Mouse (Mus musculus) hindbrain, embryonic 12.5 days (tissue): ENCODE measurements around the gene Clec11a. TPM values are rescaled to one million over a fixed set of nuclear protein-coding genes. Genes with fewer than 3 reads are reported as not detected.

Experiments
- polyA plus RNA-seq: library from polyadenylated mRNA; unstranded; fragments of >200 nt; fragmentation: Nextera tagmentation; extraction: Ambion mirVana; gene quantifications from 2 replicates; pipeline ENCODE4 v1.2.1, GENCODE M21; 2016

Clec11a gene
- polyA plus RNA-seq, 1 experiment from 2014 or later = 2.9 TPM

Other genes starting within 250 kb of the Clec11a start
- gene Klk1b21, start 204.6 kb downstream of the Clec11a start, polyA plus RNA-seq = not detected in 2 replicates
- not detected in 2 replicates for gene Klk1b22, start 194.2 kb downstream of the Clec11a start, polyA plus RNA-seq
- gene Klk1b16, start 170.1 kb downstream of the Clec11a start, polyA plus RNA-seq = not detected in 2 replicates
- not detected in 2 replicates for gene Klk1b24, start 118.7 kb downstream of the Clec11a start, polyA plus RNA-seq
- gene Klk1b3, start 108.7 kb downstream of the Clec11a start, polyA plus RNA-seq = not detected in 2 replicates
- gene Klk1b4, start 99.5 kb downstream of the Clec11a start, polyA plus RNA-seq = not detected in 2 replicates
- gene Klk1b5, start 91.0 kb downstream of the Clec11a start, polyA plus RNA-seq = not detected in 2 replicates
- not detected in 2 replicates for gene Klk1, start 81.5 kb downstream of the Clec11a start, polyA plus RNA-seq
- not detected in 2 replicates for gene Gm36864, start 70.7 kb downstream of the Clec11a start, polyA plus RNA-seq
- 1.1 and 1.2 TPM in 2 replicates for gene 1700028J19Rik, start 60.2 kb downstream of the Clec11a start, polyA plus RNA-seq
- 182 and 196 TPM in 2 replicates for gene 2410002F23Rik, start 60.2 kb downstream of the Clec11a start, polyA plus RNA-seq
- gene Acp4, start 49.5 kb downstream of the Clec11a start, polyA plus RNA-seq = not detected in 2 replicates
- not detected in 2 replicates for gene Gm15517, start 45.5 kb downstream of the Clec11a start, polyA plus RNA-seq
- 12.5 and 12.8 TPM in 2 replicates for gene Shank1, start 3.4 kb upstream of the Clec11a start, polyA plus RNA-seq
- 6.8 and 7.5 TPM in 2 replicates for gene Syt3, start 77.2 kb upstream of the Clec11a start, polyA plus RNA-seq
- gene 1700008O03Rik, start 78.9 kb upstream of the Clec11a start, polyA plus RNA-seq = 1.1 and 1.9 TPM in 2 replicates
- gene Lrrc4b, start 122.1 kb upstream of the Clec11a start, polyA plus RNA-seq = 12.6 and 12.7 TPM in 2 replicates
- 1.3 and 3.9 TPM in 2 replicates for gene Aspdh, start 158.5 kb upstream of the Clec11a start, polyA plus RNA-seq
- gene Josd2, start 161.1 kb upstream of the Clec11a start, polyA plus RNA-seq = 60.5 and 65.1 TPM in 2 replicates
- gene Emc10, start 189.6 kb upstream of the Clec11a start, polyA plus RNA-seq = 134 and 142 TPM in 2 replicates
- gene Fam71e1, start 189.7 kb upstream of the Clec11a start, polyA plus RNA-seq = 25.2 and 26.0 TPM in 2 replicates
- gene Mybpc2, start 217.8 kb upstream of the Clec11a start, polyA plus RNA-seq = 0.22 TPM in 1 of 2 replicates, not detected in the other
- 0.08 and 0.10 TPM in 2 replicates for gene Spib, start 225.2 kb upstream of the Clec11a start, polyA plus RNA-seq
- 72.1 and 73.5 TPM in 2 replicates for gene Pold1, start 241.9 kb upstream of the Clec11a start, polyA plus RNA-seq
- 71.5 and 75.8 TPM in 2 replicates for gene Nr1h2, start 247.0 kb upstream of the Clec11a start, polyA plus RNA-seq